Mouse (Mus musculus) embryo, embryonic 9.5 days (tissue): ENCODE measurements around the gene Fam50b.

ENCODE experiments used
- DNase-seq: peaks from one replicate; pipeline ENCODE4 v3.0.0-alpha.2; 2017; ENCODE audit errors: extremely low spot score

Gene Fam50b

DNA sequence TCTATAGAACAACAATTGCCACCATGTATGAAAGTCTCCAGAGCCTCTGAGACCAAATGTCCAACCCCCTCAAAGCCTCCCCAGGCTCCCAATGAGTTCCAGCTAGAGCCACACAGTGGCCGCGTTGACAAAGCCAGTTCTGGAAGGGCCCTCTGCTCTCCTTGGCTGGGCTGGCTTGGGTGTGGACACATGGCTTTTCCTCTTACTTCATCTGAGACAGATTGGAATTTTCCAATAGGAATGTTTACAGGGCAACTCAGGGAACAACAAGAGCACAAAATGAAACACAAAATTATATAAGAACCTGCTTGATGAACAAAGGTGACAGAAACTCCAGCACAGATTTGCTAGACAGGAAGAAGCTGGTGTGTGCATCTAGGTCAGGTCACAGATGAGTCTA lies 59.8 kb downstream of the Fam50b start:
- no peak for DNase-seq
